Comparison of ENCODE assay signal across 20 mouse cellular contexts in genomic region chrX:163885539-163885981, GRCm38 (mm10). TPM values are rescaled to one million over a fixed set of nuclear protein-coding genes. Genes with fewer than 3 reads are reported as not detected.
DNase-seq lines count a peak whose midpoint lies in the region; ATAC-seq and TF ChIP-seq lines count a peak whose summit lies in the region.
"Had no signal": no experiment of that assay in that cellular context is flagged by ENCODE, and none has a peak within 500 bp of the region (broad histone marks: within the 10 kb centered on the region; RNA-seq: fewer than 3 reads in every experiment).

No protein-coding gene starts in this region.

- H3K27ac ChIP-seq in kidney, embryonic 16.5 days (ENCODE audit: low read length) = no peak overlapping the region
- H3K27ac ChIP-seq in forebrain, embryonic 14.5 days (ENCODE audit: low read depth, low read length) = no peak overlapping the region
- H3K27ac ChIP-seq in neural tube, embryonic 12.5 days = no peak overlapping the region
- H3K27ac ChIP-seq: gastrocnemius, adult 2 months; limb, embryonic 13.5 days; liver, embryonic 15.5 days had no signal

- no peaks in the 10 kb centered on the region for H3K9me3 ChIP-seq in kidney, embryonic 16.5 days (ENCODE audit: low read length)
- H3K9me3 ChIP-seq in forebrain, embryonic 14.5 days (replicated peaks; ENCODE audit: control insufficient read depth, low read length) = no peaks in the 10 kb centered on the region
- H3K9me3 ChIP-seq in neural tube, embryonic 12.5 days = no peaks in the 10 kb centered on the region
- H3K9me3 ChIP-seq: limb, embryonic 13.5 days; liver, embryonic 15.5 days; megakaryocyte, embryonic 14.5 days had no signal

- no peak overlapping the region for H3K4me3 ChIP-seq in kidney, embryonic 16.5 days (ENCODE audit: low read length)
- H3K4me3 ChIP-seq in forebrain, embryonic 14.5 days (ENCODE audit: low read depth, low read length) = no peak overlapping the region
- H3K4me3 ChIP-seq in neural tube, embryonic 12.5 days = no peak overlapping the region
- H3K4me3 ChIP-seq: erythroblast, embryonic 14.5 days; gastrocnemius, adult 2 months; limb, embryonic 13.5 days; liver, embryonic 15.5 days; megakaryocyte, embryonic 14.5 days had no signal

- H3K27me3 ChIP-seq in kidney, embryonic 16.5 days (ENCODE audit: insufficient read depth, low read length) = peaks cover 14% of the 10 kb centered on the region; the same call in 1 of the 2 replicates
- H3K27me3 ChIP-seq in forebrain, embryonic 14.5 days (replicated peaks; ENCODE audit: control insufficient read depth, insufficient read depth, low read length) = no peaks in the 10 kb centered on the region
- no peaks in the 10 kb centered on the region for H3K27me3 ChIP-seq in neural tube, embryonic 12.5 days (replicated peaks)
- H3K27me3 ChIP-seq: liver, embryonic 15.5 days had no signal

- no peak overlapping the region for H3K4me2 ChIP-seq in kidney, embryonic 16.5 days (replicated peaks; ENCODE audit: low read depth, low read length)
- H3K4me2 ChIP-seq in forebrain, embryonic 14.5 days (ENCODE audit: low read length) = no peak overlapping the region
- H3K4me2 ChIP-seq in neural tube, embryonic 12.5 days (replicated peaks) = no peak overlapping the region
- H3K4me2 ChIP-seq: limb, embryonic 13.5 days; liver, embryonic 15.5 days had no signal

- TF ChIP-seq POLR2A in brain, embryonic 14.5 days (IDR thresholded peaks at IDR 0.05; ENCODE audit: borderline replicate concordance, extremely low read depth, insufficient read depth, insufficient read length, poor library complexity, severe bottlenecking) = no peak

- WGBS in kidney, embryonic 16.5 days = 69% methylated on average over 4 of the region's 4 CpGs
- WGBS in forebrain, embryonic 14.5 days = 41% methylated on average over 4 of the region's 4 CpGs
- 49% methylated on average over 4 of the region's 4 CpGs for WGBS in neural tube, embryonic 12.5 days

- no peak overlapping the region for H3K9ac ChIP-seq in kidney, embryonic 16.5 days (replicated peaks; ENCODE audit: low read length)
- no peak overlapping the region for H3K9ac ChIP-seq in forebrain, embryonic 14.5 days (ENCODE audit: low read length)
- H3K9ac ChIP-seq in neural tube, embryonic 12.5 days = no peak overlapping the region
- H3K9ac ChIP-seq: limb, embryonic 13.5 days; liver, embryonic 15.5 days had no signal

- ATAC-seq in kidney, embryonic 16.5 days (ENCODE audit: low FRiP score, low TSS enrichment) = peak; percentile 90
- ATAC-seq in forebrain, embryonic 14.5 days = peak; percentile 93
- ATAC-seq in neural tube, embryonic 12.5 days (ENCODE audit: low FRiP score, low read depth) = peak; percentile 74
- ATAC-seq: CD4-positive, CD25-positive, alpha-beta regulatory T cell, adult 4 months had no signal

- H3K36me3 ChIP-seq in kidney, embryonic 16.5 days (ENCODE audit: insufficient read depth, low read length) = no peaks in the 10 kb centered on the region
- no peaks in the 10 kb centered on the region for H3K36me3 ChIP-seq in forebrain, embryonic 14.5 days (ENCODE audit: control insufficient read depth, insufficient read depth, low read length)
- H3K36me3 ChIP-seq in neural tube, embryonic 12.5 days = no peaks in the 10 kb centered on the region
- H3K36me3 ChIP-seq: limb, embryonic 13.5 days; liver, embryonic 15.5 days had no signal

- H3K4me1 ChIP-seq in kidney, embryonic 16.5 days (ENCODE audit: insufficient read depth, low read length) = no peaks in the 10 kb centered on the region
- H3K4me1 ChIP-seq in forebrain, embryonic 14.5 days (ENCODE audit: control insufficient read depth, insufficient read depth, low read length) = no peaks in the 10 kb centered on the region; the same call in 1 of the 2 replicates
- no peaks in the 10 kb centered on the region for H3K4me1 ChIP-seq in neural tube, embryonic 12.5 days
- H3K4me1 ChIP-seq: limb, embryonic 13.5 days; liver, embryonic 15.5 days; megakaryocyte, embryonic 14.5 days had no signal

- DNase-seq in kidney, adult 8-10 months = no peak
- DNase-seq in brain, embryonic 14.5 days (ENCODE audit: low read depth) = peak; percentile 83
- peak; percentile 61 for DNase-seq in forebrain, embryonic 14.5 days (ENCODE audit: low spot score)
- no peak for DNase-seq in right cerebral cortex, postnatal 10 days (ENCODE audit: low spot score in 2 of 2)
- DNase-seq in frontal cortex, postnatal 10 days (ENCODE audit: low spot score in 2 of 2) = no peak
- DNase-seq: adrenal gland, postnatal 10 days; cerebellum, adult 9-11 months; embryo, embryonic 11 days; gastrocnemius, adult 2 months; heart, postnatal 14 days; kidney, adult 11 months; lung, postnatal 10 days; thymus, postnatal 14 days had no signal

- no peak for TF ChIP-seq CTCF in brain, embryonic 14.5 days (IDR thresholded peaks at IDR 0.05; ENCODE audit: borderline replicate concordance, extremely low read depth, insufficient read depth, insufficient read length)

RNA-seq across cellular contexts. Expression of gene Ap1s2, which starts 23.3 kb away (rescaled TPM):
- polyA plus RNA-seq in kidney, embryonic 16.5 days (2015; fragmentation: Nextera tagmentation; extraction: Ambion mirVana) = 19.8 and 22.3 TPM in 2 replicates
- 39.7 and 47.6 TPM in 2 replicates for polyA plus RNA-seq in brain, embryonic 14.5 days (2012; rRNA removed)
- polyA plus RNA-seq in forebrain, embryonic 14.5 days (2014; fragmentation: Nextera tagmentation; extraction: Ambion mirVana) = 113 and 144 TPM in 2 replicates
- 53.5 and 60.3 TPM in 2 replicates for polyA plus RNA-seq in neural tube, embryonic 12.5 days (2016; fragmentation: Nextera tagmentation; extraction: Ambion mirVana)

Comparison
In these comparisons a context has a peak if more than half of its experiments do, and no peak if none do; other contexts are left out.
1. DNase-seq: peak in brain, embryonic 14.5 days (single experiment) and forebrain, embryonic 14.5 days (single experiment); none in kidney, adult 8-10 months (0 of 2), right cerebral cortex, postnatal 10 days (0 of 2) and frontal cortex, postnatal 10 days (0 of 2).
2. Peak in every context shown above with its lines, with median percentiles within 50 percentile points of each other: ATAC-seq.